Mouse (Mus musculus) layer of hippocampus, adult 2 months (tissue): ENCODE data around the gene Mfap4. TPM values are rescaled to one million over a fixed set of nuclear protein-coding genes. Genes with fewer than 3 reads are reported as not detected.

Experiments used
- DNase-seq, 2 experiments: peaks; one replicate each; pipeline ENCODE4 v3.0.0; 2022; ENCODE audit warnings: low spot score in 2 of 2
- H3K27ac ChIP-seq: fragments of 200-600 bp; 2 replicates; pipeline ENCODE4 v1.8.1; 2022
- H3K4me3 ChIP-seq: fragments of 200-600 bp; 2 replicates; pipeline ENCODE4 v1.8.1; 2022; ENCODE audit warnings: mild to moderate bottlenecking
- CTCF ChIP-seq: fragments of 200-600 bp; conservative IDR thresholded peaks from 2 replicates; pipeline ENCODE4 v1.8.1; 2022; ENCODE audit warnings: antibody characterized with exemption, mild to moderate bottlenecking, moderate library complexity
- total RNA-seq, 2 experiments: library from RNA; stranded (reverse); gene quantifications; 2 replicates each; pipeline ENCODE4 v1.2.3; 2021

The Mfap4 gene
- total RNA-seq, 2 experiments from 2014 or later = 4.8 to 5.0 TPM

GRCm38 (mm10) chr11:61486458-61487219 is 1.4 kb downstream of the Mfap4 start:
- DNase-seq = no peak
- peak overlapping the region; percentile 90 for H3K27ac ChIP-seq
- no peak overlapping the region for H3K4me3 ChIP-seq
- TF ChIP-seq CTCF = no peak

GRCm38 (mm10) chr11:61487401-61487800 is 2.2 kb downstream of the Mfap4 start:
- Histone ChIP-seq H3K27ac (peak overlapping the region; percentile 33; the same call in 1 of the 2 replicates), H3K4me3 (no peak overlapping the region)
- TF ChIP-seq CTCF = no peak
- DNase-seq = peak in 1 of 2 experiments; percentile 60

- peak overlapping the region; percentile 33; the same call in 1 of the 2 replicates for H3K27ac ChIP-seq
- no peak overlapping the region for H3K4me3 ChIP-seq
- TF ChIP-seq CTCF = no peak
- DNase-seq = no peak
Measured at GRCm38 (mm10) chr11:61487936-61488335, 2.7 kb downstream of the Mfap4 start.

DNA sequence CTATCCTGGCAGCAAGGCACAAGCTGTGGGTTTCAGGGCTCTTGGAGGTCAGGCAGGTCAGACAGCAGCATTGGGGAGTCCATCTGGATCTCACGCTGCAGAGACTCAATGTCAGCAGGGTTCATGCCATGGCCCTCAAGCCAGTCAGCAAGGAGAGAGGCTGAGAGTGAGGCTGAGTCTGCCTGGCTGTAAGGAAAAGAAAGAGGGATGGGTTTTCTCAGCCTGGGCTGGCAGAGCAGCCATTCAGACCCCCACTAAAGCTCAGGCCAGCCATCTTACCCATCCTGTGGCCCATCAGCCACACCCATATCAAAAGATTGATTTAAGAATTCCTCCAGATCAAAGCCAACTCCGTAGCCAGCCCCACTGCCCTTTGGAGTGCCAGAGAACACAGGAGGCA is 3.9 kb downstream of the Mfap4 start:
- TF ChIP-seq CTCF = no peak
- Histone ChIP-seq H3K27ac (peak overlapping the region; percentile 48; the same call in 1 of the 2 replicates), H3K4me3 (no peak overlapping the region)
- DNase-seq = no peak

DNA sequence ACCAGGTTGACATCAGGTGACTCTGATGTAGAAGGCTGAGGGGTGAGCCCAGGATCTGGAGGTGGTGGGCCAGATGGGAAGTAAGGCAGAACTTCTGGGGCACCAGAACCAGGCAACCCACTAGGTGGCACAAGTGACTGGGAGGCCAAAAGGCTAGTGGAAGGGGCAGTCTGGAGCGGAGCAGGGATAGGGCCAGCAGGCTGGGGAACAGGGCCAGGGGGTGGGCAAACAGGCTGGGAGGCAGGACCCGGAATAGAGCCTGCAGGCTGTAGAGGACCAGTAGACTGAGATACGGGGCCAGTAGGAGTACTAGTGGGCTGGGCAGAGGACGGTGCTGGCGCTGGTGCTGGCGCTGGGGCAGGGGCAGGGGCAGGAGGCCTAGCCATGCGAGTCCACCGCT is 4.6 kb downstream of the Mfap4 start:
- no peak overlapping the region for H3K4me3 ChIP-seq
- no peak for TF ChIP-seq CTCF
- no peak for DNase-seq
- peak overlapping the region; percentile 48 for H3K27ac ChIP-seq

DNA sequence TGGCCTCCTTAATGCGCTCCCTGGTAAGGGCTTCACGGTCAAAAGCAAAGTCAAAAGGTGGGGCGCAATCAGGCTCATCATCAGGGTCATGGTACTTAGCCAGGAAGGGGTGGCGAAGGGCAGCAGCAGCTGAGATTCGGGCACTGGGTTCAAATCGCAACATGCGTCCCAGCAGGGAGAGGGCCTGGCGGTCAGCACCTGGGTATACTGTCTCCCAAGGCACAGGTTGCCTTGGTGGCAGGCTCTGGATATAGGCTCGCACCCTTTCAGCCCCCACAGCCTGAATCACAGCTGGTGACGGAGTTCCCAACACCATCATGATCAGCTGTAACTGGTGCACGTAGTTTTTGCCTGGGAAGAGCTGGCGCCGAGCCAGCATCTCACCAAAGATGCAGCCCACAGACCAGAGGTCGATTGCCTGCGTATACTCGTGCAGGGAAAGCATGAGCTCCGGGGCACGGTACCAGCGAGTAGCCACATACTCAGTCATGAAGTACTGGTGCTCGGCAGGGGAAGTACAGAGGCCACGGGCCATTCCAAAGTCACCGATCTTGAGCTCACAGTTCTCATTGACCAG is 5.8 kb downstream of the Mfap4 start:
- no peak for TF ChIP-seq CTCF
- DNase-seq = no peak
- Histone ChIP-seq H3K4me3 (no peak overlapping the region), H3K27ac (no peak overlapping the region)

DNA sequence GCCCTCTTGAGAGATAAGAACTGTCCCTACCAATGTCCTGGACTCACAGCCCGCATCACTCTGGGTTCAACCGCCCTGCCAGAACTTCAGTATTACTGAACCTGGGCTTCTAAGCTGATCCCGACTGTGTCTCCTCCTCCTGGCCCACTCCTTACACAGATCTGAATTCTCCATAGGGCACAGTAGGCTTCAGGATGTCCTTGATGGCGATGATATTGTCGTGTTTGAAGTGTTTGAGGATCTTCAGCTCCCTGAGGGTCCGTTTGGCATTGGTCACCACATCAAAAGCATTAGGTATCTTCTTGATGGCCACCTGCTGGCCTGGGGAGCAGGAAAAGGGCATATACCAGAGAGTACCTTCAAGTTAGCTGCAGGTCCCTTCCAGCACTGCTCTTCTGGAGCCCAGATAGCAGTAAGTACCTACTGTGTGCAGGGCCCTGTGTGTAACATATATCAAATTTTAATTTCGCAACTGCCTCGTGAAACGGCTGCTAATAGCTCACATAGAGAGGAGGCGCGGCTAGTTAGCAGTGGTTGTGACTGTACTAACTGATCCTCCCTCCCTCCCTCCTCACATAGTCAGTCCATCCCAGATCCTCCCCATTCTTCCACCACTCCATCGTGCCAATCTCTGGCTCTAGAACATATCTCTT is 7.6 kb downstream of the Mfap4 start:
- no peak for TF ChIP-seq CTCF
- DNase-seq = no peak
- Histone ChIP-seq H3K4me3 (peak overlapping the region; percentile 82), H3K27ac (peak overlapping the region; percentile 86)

DNA sequence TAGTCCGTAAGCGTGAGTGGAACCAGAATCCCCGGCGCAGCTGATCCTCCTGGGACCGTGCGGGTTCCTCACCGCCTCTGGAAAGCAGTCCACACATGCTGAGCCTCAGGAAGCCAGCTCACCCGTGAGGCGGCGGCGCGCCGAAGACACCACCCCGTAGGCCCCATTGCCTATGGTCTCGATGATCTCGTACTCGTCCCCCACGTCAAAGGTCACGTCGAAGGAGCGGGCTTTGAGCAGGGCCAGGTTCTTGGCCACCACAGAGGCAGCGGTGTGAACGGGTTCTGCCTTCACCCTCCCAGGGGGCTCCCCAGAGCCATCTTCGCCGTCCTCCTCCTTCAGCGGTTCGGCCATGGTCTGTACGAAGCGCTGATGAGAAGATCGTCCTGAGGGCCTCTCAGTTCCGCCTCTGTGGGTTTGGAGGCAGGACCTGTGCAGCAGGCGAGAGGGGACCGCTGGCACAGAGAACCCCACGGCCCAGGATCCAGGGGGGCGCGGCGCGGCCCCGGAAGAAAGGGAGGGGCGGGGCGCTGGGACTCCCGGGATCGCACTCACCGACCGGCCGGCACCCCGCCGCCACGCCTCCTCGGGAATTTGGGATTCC is 8.4 kb downstream of the Mfap4 start:
- peak overlapping the region; percentile 86 for H3K27ac ChIP-seq
- no peak; the same call in 1 of the 2 replicates for TF ChIP-seq CTCF
- H3K4me3 ChIP-seq = peak overlapping the region; percentile 82
- no peak for DNase-seq

DNA sequence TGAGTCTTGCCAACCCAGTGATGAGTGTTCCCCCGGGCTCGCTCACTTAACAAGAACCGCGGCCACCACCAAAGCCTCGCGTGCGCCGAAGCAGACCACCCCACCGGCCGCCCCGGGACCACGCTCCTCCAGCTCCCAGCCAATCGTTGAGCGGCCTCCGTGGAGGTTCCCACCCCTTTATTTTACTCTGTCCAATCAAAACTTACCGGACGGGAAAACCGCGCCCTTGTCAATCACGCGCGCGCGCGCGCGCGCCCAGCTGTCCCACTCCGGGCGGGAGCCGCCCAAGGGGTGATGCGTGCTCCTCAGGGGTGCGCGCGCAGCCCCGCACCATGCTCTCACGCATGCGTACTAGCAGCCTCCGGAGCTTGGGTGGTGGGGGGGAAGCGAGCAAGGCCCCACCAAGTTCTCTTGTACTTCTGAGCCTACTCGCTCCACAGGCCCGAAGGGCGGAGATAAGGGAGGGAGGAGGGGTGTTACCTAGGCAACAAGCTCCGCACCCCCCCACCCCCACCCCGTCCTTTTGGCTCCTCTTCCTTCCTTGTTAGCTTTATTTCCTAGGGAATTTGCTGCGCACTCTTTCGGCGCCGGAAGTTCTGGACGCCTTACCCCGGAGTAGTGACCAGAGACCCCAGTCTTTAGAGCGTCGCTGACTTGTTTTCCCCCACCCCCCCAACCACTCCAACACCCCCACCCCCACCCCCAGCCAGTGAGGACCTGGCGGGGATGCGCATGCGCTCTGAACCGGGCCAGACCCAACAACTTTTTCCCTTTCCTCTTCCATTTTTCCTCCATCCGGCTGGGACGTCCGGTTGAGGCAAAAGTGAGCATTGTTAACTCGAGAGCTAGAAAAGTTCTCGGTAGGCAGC is 9.1 kb downstream of the Mfap4 start, which contains the start of gene Mapk7:
Gene Mapk7 (minus strand): TSS at position 278 of the 869 bp plus-strand sequence.
- H3K27ac ChIP-seq = peak within 1 kb of the TSS; percentile 94
- peak within 1 kb of the TSS; percentile 82 for H3K4me3 ChIP-seq
- no peak for TF ChIP-seq CTCF
- peak; percentile 95 for DNase-seq

- Histone ChIP-seq H3K4me3 (no peak overlapping the region), H3K27ac (peak overlapping the region; percentile 94; the same call in 1 of the 2 replicates)
- TF ChIP-seq CTCF = no peak
- no peak for DNase-seq
Measured at GRCm38 (mm10) chr11:61495528-61495927, 10.3 kb downstream of the Mfap4 start.

DNA sequence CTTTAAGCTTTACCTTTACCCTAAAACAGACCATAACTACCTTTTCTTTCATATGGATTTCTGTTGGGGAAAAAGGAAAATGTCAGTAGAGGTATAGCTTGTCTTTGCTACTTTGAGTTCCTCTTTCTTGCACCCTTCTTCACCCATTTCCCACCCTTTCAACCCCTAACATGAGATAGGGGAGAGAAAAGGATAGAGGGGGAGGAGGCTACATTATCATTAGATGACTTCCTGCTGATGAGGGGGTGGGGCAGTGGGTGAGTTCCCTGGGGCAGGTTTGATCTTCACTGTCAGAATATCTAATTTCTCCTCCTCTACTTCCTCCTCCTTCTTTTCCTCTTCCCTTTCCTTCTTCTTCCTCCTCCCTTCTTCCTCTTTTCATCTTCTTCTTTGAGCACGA is 12.3 kb downstream of the Mfap4 start:
- no peak overlapping the region for H3K4me3 ChIP-seq
- TF ChIP-seq CTCF = no peak
- DNase-seq = no peak
- H3K27ac ChIP-seq = no peak overlapping the region
